Mouse (Mus musculus) ES-E14 (cell line): ENCODE measurements around the gene March1.

Source experiments
- MAFK ChIP-seq: IDR thresholded peaks from 2 replicates; pipeline ENCODE4 v1.6.1; 2014; ENCODE audit warnings: mild to moderate bottlenecking, low read depth, low read length, inconsistent platforms; ENCODE audit not compliant: insufficient read depth
- ZC3H11A ChIP-seq: IDR thresholded peaks from 2 replicates; pipeline ENCODE4 v1.6.1; 2012; ENCODE audit warnings: low read depth, mild to moderate bottlenecking, inconsistent platforms, low read length, borderline replicate concordance
- ZNF384 ChIP-seq: IDR thresholded peaks from 2 replicates; pipeline ENCODE4 v1.6.1; 2012; ENCODE audit warnings: low read depth, low read length, inconsistent platforms

DNA sequence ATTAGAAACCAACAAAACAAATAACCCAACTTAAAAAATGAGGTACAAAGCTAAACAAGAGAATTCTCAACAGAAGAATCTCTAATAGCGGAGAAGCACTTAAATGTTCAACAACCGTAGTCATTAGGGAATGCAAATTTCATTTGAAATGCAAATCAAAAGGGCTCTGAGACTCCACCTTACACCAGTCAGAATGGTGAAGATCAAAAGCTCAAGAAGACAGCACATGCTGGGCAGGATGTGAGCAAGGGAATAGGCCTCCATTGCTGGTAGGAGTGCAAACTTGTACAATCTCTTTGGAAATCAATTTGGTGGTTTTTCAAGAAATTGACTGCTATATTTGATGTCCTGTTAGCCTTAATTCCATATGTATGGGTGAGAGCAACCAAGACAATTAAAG, 8.2 kb upstream of the March1 start:
- TF ChIP-seq ZC3H11A = no peak
- TF ChIP-seq MAFK = no peak
- no peak for TF ChIP-seq ZNF384
